Mouse (Mus musculus) frontal cortex, adult 2 months (tissue): ENCODE results near the gene Il4ra. TPM values are rescaled to one million over a fixed set of nuclear protein-coding genes. Genes with fewer than 3 reads are reported as not detected.
A peak's percentile ranks its signal among the peaks of the same experiment; 100 is the strongest.

ENCODE experiments used
- DNase-seq, 2 experiments: peaks; one replicate each; pipeline ENCODE4 v3.0.0; 2022; ENCODE audit warnings: low spot score in 1 of 2; ENCODE audit errors: extremely low spot score in 1 of 2
- polyA plus RNA-seq: library from polyadenylated mRNA; depleted of rRNA; stranded (reverse); fragments of >200 nt; gene quantifications from 2 replicates; pipeline ENCODE4 v1.2.3, GENCODE M21; 2012; rRNA removed

The Il4ra gene
- polyA plus RNA-seq = 3.7 and 4.8 TPM in 2 replicates

DNA sequence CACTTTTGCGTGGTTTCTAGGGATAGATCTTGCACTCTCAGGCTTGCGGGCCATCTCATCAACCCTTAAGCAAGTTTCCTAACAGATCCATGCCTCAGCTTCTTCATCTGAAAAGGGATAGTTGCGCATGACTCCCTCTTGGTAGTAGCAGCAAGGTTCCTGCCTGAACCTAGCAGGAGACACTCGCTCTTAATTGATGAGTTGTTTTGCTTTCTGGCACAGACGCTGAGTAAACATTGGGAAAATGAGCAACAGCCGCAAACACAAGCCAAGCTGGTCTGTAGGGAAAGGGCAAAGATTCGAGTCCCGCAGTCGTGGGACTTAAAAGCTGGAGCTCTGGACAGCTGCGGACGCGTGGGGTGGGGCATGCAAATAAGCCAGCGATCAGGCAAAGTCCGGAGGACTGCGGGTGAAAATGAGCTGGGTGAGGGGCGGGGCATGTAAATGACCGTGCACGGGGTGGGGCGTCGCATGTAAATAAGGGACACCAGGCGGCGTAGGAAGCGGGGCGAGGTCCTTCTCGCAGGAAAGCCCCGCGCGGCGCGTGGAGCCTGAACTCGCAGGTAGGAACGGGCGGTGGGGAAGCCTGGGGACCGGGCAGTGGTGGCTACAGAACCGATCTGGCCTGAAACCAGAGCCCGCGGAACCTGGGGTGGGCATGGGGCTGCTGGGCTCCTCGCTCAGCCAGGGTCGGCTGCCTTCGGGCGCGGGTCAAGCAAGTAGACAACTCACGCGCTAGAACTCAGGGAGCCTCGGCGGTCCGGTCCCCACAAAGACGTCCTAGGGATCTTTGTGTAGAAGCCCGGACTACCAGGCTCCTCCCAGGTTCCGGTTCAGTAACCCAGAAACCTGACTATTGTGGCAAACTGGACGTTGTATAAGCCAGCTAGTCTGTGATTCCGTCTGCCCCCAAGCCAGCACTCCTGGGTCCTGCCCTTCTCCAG lies at the start of gene Il4ra:
Gene Il4ra, plus strand, starts transcription at position 355 of the 944 bp plus-strand sequence.
- peak; percentile 37 to 70 for DNase-seq

DNA sequence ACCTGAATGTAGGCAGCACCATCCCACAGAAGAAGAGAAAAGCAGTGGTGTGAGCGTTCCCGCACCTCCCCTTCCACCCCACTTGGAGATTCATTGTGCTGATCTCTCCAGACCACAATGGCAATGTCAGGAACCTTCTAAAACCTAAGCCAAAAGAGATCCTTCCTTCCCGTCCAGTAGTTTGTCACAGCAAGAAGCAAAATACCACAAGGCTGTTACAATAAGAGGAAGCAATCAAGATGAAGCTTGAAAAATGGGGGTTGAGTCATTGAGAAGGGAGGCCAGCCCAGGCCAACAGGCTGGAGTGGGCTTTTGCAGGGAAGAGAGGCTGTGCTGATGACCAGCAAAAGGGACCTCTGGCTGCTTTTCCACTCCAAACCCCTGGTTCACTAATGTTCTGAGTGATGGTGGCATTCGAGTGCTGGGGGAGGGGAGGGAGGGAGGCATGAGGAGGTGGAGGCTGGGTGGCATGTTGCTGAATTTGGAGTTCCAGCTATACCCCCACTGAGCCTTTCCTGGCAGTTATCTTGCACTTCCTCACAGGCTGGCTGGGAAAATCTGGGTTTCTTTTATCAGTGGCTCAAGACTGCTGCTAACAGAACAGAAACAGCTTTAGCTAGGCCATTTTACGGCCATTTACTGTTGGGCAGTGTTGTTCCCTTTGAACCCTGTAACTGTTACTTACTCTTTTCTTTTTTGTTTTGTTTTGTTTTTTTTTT lies 48.4 kb upstream of the Il4ra start:
- DNase-seq = no peak

DNA sequence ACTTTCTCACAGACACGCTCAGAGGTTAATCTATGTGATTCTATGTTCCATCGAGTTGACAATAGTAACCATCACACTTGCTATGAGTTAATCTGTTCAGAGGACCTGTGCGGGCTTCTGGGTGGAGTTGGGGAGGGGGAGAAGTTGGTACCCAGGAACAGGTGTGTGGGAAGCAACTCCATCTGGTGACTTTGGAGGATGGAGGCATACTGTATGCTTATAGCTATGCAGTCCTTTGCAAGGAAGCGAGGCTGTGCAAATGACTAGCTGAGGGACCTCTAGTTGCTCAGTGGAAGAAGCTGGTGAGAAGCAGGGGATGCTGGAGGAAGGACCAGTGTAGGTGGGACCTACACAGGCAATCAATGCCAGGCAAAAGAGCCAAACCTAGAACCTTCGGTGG lies 47.3 kb upstream of the Il4ra start:
- peak; percentile 28 to 66 for DNase-seq

DNA sequence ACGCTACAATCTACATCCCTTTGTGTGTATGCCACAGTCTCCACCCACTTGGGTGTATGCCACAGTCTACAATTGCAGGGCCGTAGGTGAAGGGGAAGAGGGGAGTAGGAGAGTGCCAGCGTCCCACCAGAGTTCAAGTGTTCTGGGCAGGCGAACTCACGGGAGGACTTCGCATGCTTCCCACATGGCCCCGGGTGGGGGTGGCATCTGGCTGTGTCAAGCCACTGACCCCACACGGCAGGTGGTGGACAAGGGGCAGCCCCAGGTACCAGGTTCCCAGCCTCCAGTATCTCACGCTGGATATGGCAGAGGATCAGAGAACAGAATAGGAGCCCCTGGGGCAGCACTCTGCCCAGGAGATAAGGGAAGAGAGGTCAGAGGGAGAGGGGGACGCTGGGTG lies 46.4 kb upstream of the Il4ra start:
- DNase-seq = no peak

DNA sequence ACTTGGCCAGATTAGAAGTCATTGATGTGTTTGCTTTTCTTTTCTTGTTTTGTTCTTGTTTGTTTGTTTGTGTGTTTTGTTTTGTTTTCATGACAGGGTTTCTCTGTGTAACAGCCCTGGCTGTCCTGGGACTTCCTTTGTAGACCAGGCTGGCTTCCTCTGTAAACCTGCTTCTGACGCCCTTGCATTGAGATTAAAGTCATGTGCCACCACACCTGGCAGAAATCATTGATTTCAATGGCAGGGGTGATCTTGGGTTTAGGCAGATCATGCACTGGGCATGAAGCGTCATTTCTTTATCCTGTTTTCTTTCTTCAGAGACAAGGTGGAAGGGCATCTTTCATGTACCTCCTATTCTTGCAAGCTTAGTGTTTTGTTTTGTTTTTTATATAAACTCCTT lies 44.6 kb upstream of the Il4ra start:
- no peak for DNase-seq

DNA sequence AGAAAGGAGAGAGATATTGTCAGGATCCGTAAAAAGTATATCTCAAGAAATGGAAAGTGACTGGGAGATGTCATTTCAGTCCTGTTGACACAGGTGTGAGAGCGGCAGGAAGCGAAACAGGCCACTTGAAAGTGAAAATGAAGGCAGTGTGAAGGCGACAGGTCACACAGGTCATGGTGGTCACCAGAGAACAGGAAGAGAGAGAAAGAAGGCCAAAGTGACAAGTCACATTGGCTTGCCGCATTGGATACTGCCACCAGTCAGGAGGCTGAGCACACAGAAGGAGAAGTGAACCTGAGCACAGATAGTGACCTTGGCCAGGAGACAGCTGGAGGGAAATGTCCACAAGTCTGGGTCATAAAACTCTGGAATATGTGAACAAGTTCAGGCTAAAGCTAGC lies 40.5 kb upstream of the Il4ra start:
- DNase-seq = no peak

DNA sequence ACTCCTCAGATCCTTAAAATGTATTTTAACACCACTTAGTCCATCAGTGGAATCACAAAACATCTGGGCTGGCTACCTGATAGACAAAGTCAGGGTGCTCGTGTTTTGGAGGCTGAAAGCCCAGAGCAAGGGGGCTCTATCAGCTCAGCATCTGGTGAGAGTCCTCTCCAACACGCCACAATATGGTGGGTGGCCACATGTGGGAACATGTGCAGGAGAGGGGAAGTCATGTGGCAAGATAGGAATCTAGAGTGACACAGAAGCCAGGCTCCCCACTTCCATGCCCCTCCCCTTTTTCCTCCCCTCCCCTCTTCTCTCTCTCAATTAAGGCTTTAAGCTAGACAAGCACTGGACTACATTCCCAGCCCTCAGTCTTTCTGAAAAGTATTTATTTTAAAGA lies 40.1 kb upstream of the Il4ra start:
- no peak for DNase-seq

DNA sequence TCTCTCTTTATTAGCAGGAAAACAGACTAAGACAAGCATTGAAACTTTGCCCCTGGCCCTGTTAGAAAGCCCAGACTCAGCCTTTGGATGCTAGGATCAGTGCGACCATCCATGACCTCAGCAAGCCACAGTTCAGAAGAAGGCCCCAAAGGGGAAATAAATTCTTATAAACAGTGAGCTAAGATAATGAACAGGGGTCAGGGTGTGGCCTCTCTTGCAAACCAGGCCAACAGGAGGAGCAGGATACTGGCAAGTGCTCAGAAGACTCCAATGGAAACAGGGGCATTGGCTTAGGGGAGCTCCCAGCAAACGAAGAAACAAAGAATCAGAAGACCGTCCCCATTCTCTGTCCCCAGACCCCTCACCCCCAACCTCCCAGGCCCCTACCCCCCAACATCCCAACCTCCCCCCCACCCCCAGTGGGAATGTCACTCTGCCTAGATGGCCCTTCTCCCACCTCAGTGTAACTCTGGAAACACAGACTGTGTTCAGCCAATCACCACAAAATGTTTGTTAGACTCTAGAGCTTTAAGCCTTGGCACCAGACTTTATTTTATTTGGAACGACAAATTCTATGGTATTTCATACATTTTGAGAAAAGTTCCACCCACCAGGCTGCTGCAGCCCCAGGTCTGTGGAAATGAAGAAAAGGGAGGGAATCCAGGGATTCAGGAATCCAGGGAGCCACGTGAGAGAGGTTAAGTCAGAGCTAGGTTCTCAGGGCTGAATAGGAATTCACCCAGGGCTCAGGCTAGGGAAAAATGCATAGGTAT lies 36.7 kb upstream of the Il4ra start:
- no peak for DNase-seq

DNA sequence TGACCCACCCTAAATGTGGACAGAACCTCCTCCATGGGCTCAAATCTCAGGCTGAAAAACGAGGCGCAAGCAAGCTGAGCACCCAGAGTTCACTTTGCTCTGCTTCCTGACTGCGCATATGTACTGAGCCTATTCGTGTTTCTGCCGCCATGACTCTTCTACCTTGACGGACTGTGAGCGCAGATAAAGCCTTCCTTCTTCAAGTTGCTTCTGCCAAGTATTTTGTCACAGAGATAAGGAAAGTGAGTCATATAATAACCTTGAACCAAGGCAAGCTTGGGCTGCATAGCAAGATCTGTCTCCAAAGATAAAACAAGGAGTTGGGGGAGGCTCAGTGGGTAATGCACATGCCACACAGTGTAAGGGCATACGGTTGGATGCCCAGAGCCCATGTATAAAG lies 35.2 kb upstream of the Il4ra start:
- DNase-seq = no peak

DNA sequence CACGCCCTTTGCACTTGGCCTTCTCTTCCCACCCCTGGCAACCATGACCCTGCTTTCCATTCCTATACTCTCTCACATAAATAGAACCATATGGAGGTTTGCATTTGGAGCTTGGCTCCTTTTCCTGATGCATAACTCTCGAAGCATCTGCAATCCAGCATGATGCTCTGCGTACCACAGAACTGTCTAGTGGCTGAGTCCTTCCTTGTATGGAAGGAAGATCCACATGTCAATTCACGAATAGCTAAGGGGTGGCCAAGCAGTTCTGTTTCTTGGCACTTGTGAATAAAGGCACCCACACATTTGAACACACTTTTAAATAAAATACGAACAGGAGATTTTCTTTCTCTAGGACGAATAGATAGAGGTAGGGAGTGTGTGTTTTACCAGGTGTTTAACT lies 34.5 kb upstream of the Il4ra start:
- peak in 1 of 2 experiments; percentile 26 for DNase-seq

DNA sequence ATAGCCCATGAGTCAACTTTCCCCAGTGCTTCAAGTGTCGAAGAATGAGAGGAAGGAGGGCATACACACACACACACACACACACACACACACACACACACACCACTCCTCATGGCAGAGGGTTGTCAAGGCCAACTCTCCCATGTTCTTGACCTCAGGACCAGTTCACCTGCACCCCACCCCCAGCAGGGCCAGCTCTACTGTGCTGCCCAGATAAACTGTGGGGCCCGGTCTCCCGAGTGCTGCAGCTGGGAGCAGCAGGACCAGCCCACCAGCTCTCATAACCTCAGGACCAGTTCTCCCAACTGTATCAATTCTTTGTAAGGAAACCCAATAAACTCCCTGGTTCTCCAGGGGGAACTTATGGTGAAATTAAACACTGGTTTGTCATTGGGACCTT lies 32.2 kb upstream of the Il4ra start:
- DNase-seq = no peak

DNA sequence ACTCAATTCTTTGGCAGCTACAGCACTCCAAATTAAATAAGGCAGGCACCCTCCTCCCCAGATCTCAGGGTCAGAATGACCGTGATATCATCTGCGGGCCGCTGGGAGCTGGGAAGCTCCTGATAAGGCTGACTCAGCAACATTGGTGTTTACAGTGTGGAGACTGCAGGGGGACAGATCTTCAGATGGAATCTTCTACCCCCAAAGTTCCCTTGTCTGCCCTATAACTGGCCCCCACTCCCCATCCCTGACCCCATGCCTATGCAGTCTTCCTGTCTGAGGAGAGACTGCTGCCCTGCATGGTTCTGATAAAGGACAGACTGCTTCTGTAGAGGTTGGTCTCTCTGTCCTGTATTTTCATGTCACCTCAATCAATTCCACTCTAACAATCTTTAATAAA lies 28.9 kb upstream of the Il4ra start:
- DNase-seq = no peak

DNA sequence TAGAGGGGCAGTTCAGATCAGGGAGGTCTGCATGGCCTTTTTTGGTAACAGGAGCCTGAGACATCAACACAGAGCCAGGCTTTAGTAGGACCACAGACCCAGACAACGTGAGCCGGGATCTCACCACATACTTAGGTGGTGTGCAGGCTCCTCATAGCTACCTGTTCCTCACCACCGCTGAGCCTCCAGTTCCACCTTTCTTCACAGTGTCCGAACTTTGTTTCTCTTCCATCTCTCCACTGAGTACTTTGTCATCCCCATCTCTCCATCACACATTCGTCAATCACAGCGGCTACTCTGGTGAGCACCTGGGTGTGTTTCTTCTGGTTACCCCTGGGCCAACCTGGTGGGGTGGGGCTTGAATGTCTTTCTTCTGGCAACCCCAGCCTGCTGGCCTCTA lies 24.7 kb upstream of the Il4ra start:
- no peak for DNase-seq

DNA sequence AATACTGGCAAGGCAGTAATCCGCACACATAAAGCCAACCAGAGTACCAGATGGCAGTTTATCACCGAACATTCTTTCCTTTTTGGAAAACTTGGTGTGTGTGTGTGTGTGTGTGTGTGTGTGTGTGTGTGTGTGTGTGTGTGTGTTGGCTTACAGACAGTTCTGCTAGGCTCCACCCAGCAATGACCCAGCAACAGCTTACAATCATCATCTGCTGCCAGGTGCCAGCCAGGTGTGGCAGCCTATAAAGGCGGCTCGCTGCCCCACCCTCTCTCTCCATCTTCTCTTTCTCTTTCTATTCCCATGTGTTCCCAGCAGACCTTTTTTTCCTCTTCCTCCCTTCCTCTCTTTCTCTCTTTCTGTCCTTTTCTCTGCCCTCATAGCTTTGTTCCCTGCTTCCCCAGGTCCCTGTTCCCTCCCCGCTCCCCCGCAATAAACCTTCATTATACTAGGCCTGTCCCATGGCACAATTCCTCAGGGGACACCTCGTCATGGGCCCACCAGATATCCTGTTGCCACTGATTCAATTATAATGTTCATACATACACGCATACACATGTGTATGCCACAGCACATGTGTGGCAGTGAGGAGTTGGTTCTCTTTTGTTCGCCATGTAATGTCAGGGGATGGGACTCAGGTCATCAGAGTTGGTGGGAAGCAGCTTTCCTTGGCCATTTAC lies 23.9 kb upstream of the Il4ra start:
- no peak for DNase-seq

DNA sequence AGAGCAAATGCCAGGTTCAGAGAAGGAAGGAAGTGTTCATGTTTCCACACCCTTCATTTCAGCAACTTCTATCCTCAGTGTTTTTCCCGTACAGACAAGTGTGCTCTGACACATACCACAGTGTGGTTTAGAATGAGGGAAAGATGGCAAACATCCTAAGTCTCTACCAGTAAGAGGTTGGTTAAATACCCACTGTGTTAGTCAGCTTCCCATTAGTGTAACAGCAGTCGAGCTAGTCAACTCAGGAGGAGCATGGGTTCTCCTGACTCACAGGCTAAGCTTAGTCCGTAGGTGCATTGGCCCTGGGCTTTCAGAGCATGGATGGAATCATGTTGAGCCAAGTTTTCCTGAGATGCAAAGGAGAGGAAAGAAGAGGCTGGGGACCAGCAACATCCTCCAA lies 12.6 kb upstream of the Il4ra start:
- DNase-seq = no peak

DNA sequence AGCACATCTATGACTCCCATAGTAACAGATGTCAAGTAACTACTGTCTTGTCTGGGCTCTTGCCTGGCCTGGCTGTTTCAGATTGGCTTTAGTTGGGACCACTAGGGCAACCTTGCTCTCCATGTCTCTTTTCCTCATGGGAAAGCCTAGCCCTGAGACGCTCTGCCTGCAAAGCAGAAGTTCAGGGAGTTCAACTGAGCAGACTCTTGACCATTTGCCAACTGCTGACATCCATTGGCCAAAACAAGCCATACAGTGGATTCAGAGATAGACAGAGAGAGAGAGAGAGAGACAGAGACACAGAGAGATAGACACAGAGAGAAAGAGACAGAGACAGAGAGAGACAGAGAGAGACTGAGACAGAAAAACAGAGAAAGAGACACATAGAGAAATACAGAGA lies 10.9 kb upstream of the Il4ra start:
- DNase-seq = no peak

DNA sequence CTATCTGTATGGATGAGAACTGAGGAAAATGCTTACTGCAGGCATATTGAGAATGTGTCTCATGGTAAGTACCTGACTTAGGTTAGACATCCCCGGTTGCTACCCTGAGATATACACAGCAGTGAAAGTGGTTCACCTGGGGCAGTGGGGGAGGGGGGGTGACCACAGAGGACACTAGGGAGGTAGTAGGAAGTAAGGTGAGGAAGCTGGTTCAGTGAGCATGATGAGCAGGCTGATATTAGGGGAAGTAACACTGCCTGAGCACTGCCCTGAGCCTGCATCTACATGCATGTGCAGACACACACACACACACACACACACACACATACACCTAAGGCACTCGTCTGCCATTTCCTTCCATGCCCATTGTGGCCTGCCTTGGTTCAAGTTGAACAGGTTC lies 10.1 kb upstream of the Il4ra start:
- DNase-seq = no peak

DNA sequence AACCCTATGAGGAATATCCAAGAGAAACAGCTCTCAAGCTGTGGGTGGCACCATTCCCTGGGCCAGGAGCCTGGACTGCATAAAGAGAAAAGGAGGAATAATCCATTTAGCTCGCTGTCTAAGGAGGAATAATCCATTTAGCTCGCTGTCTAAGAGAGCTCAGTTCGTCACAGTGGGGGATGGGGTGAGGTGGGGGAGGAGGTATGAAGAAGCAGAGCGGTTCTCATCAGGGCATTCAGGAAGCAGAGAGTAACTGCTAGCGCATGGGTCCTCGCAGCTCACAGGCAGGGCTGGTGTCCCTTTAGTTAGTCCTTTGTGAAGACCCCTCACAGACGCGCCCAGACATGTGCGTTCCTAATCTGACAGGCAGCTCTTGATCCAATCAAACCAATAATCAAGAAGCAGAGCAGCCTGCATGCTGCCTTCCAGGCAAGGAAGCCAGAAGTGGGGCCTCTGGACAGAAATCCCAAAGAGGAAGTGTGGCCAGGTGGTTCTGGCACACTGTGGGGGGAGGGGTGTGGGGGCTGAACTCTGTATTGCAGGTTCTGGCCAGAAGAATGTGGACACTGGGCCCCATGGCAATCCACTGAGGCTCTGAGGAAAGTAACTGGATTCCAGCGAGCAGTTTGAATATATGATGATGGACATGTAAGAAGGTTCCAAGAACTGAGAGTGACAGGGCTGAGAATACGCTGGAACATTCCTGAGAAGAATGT lies 9.4 kb upstream of the Il4ra start:
- DNase-seq = no peak

DNA sequence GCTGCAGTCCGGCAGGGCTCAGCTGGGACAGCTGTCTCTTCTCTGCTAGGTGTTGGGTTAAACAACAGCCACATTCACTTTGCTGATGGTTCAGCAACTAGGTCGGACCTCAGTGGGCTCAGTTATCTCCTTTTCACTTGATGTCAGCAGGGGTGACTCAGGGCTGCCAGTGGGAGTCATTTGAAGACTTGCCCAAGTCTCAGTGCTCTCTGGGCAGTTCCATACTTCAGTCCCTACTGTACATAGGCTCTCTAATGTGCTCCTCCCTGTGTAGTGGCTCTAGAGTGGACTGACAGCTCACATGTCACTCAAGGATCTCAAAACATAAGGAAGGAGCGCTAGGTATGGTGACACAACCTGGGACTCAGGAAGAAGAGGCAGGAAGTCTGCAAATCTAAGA lies 8.4 kb upstream of the Il4ra start:
- DNase-seq = no peak

DNA sequence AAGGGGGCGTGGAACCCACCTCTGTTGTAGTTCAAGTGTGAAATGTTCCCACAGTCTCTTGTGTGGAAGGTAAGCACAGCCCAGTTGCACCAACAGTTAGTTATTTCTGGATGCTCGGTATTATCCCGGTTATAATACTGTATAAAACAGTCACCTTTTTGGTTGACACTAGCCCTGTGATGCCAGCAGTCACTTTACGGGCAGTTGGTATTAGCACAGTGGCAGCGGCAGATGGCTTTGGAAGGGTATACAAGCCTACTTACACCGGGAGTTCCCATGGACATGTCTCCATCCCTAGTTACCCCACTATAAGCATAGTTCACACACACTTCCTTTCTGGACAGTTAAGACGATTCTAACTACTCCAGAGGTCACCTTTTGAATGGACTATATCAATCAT lies 6.6 kb upstream of the Il4ra start:
- no peak for DNase-seq
